Mouse (Mus musculus) C2C12 (cell line): ENCODE results near the gene Rnf5. TPM values are rescaled to one million over a fixed set of nuclear protein-coding genes. Genes with fewer than 3 reads are reported as not detected.

Experiments
- H3K27me3 ChIP-seq: one replicate; pipeline ENCODE4 v1.6.1; 2011; ENCODE audit not compliant: control insufficient read depth, insufficient read depth, insufficient read length
- H3K36me3 ChIP-seq: one replicate; pipeline ENCODE4 v1.6.1; 2011; ENCODE audit not compliant: control insufficient read depth, insufficient read depth
- H3K4me3 ChIP-seq: one replicate; pipeline ENCODE4 v1.5.1; 2011; ENCODE audit warnings: mild to moderate bottlenecking, control low read depth; ENCODE audit not compliant: poor library complexity, insufficient read depth, severe bottlenecking
- H3K79me2 ChIP-seq: one replicate; pipeline ENCODE4 v1.6.1; 2011; ENCODE audit not compliant: control insufficient read depth, insufficient read depth
- H3K79me3 ChIP-seq: one replicate; pipeline ENCODE4 v1.6.1; 2011; ENCODE audit warnings: low read depth, control low read depth
- H3ac ChIP-seq: one replicate; pipeline ENCODE3; 2011; ENCODE audit warnings: low read depth; ENCODE audit not compliant: control insufficient read depth, insufficient read length
- CEBPB ChIP-seq: IDR thresholded peaks from one replicate; pipeline ENCODE4 v1.6.1; 2011; ENCODE audit warnings: low read depth, mild to moderate bottlenecking, control low read depth, moderate library complexity
- CTCF ChIP-seq: IDR thresholded peaks from one replicate; pipeline ENCODE4 v1.5.1; 2011; ENCODE audit not compliant: control insufficient read depth, insufficient read depth, insufficient read length
- FOSL1 ChIP-seq: IDR thresholded peaks from one replicate; pipeline ENCODE4 v1.8.0; 2011; ENCODE audit warnings: mild to moderate bottlenecking, low read length; ENCODE audit not compliant: poor library complexity, insufficient read depth, severe bottlenecking
- MAX ChIP-seq: IDR thresholded peaks from one replicate; pipeline ENCODE4 v1.6.1; 2011; ENCODE audit warnings: mild to moderate bottlenecking, control low read depth
- MYOD1 ChIP-seq: IDR thresholded peaks from one replicate; pipeline ENCODE4 v1.6.1; 2011; ENCODE audit warnings: low read depth; ENCODE audit not compliant: control insufficient read depth, insufficient read length
- MYOG ChIP-seq: IDR thresholded peaks from one replicate; pipeline ENCODE4 v1.6.1; 2011; ENCODE audit not compliant: control insufficient read depth, insufficient read length; ENCODE audit errors: extremely low read depth
- USF1 ChIP-seq: IDR thresholded peaks from one replicate; pipeline ENCODE4 v1.6.1; 2011; ENCODE audit warnings: low read depth, mild to moderate bottlenecking, control low read depth, moderate library complexity
- polyA plus RNA-seq: library from polyadenylated mRNA; unstranded; fragments of >200 nt; fragmentation: generic; extraction: Trizol; gene quantifications from one replicate; pipeline ENCODE4 v1.2.1, GENCODE M21; 2012; ENCODE audit warnings: missing spikeins

The Rnf5 gene
- polyA plus RNA-seq, 1 experiment, result 37.1 TPM

DNA sequence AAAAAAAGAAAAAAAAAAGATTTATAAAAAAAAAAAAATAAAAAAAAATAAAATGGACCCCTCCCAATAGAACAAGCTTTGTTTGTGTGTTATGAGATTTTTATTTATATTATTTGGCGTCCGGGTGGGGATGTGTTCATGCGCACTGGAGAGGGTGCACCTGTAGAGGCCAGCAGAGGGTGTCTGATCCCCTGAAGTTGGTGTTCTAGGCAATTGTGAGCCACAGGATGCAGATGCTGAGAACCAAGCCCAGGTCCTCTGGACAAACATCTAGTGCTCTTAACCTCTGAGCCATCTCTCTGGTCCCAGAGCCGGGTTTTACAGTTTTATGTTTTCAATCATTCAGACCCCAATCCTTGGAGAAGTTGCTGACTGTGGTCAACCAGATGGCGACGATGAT lies 43.1 kb downstream of the Rnf5 start:
- H3K36me3 ChIP-seq, result no peaks in the 10 kb centered on the region
- H3K27me3 ChIP-seq, result peaks cover 48% of the 10 kb centered on the region
- no peak overlapping the region for H3ac ChIP-seq
- H3K79me3 ChIP-seq, result no peaks in the 10 kb centered on the region
- H3K4me3 ChIP-seq, result no peak overlapping the region
- no peaks in the 10 kb centered on the region for H3K79me2 ChIP-seq
- no peak for TF ChIP-seq FOSL1
- no peak for TF ChIP-seq MAX
- TF ChIP-seq CEBPB, result no peak
- no peak for TF ChIP-seq MYOD1
- no peak for TF ChIP-seq USF1
- no peak for TF ChIP-seq CTCF
- no peak for TF ChIP-seq MYOG

- no peaks in the 10 kb centered on the region for H3K79me2 ChIP-seq
- H3K4me3 ChIP-seq, result no peak overlapping the region
- H3K36me3 ChIP-seq, result no peaks in the 10 kb centered on the region
- H3K79me3 ChIP-seq, result no peaks in the 10 kb centered on the region
- TF ChIP-seq MYOD1, result no peak
- no peak for TF ChIP-seq USF1
- H3K27me3 ChIP-seq, result peaks cover 42% of the 10 kb centered on the region
- H3ac ChIP-seq, result no peak overlapping the region
Observed at GRCm38 (mm10) chr17:34559895-34560294, 43.6 kb downstream of the Rnf5 start.

- Histone ChIP-seq H3K79me3 (no peaks in the 10 kb centered on the region), H3ac (no peak overlapping the region), H3K79me2 (no peaks in the 10 kb centered on the region), H3K36me3 (no peaks in the 10 kb centered on the region), H3K27me3 (peaks cover 34% of the 10 kb centered on the region), H3K4me3 (no peak overlapping the region)
- TF ChIP-seq FOSL1, result no peak
- TF ChIP-seq MYOD1, result no peak
- no peak for TF ChIP-seq CTCF
- no peak for TF ChIP-seq USF1
- no peak for TF ChIP-seq MAX
- TF ChIP-seq CEBPB, result no peak
- TF ChIP-seq MYOG, result no peak
Observed at GRCm38 (mm10) chr17:34559116-34559515, 44.4 kb downstream of the Rnf5 start.

- TF ChIP-seq MYOD1, result no peak
- TF ChIP-seq MYOG, result no peak
- TF ChIP-seq MAX, result no peak
- no peak for TF ChIP-seq USF1
- no peak overlapping the region for H3ac ChIP-seq
- no peaks in the 10 kb centered on the region for H3K79me2 ChIP-seq
- no peaks in the 10 kb centered on the region for H3K36me3 ChIP-seq
- peaks cover 27% of the 10 kb centered on the region for H3K27me3 ChIP-seq
- H3K4me3 ChIP-seq, result no peak overlapping the region
- H3K79me3 ChIP-seq, result no peaks in the 10 kb centered on the region
Observed at GRCm38 (mm10) chr17:34557411-34557810, 46.1 kb downstream of the Rnf5 start.

DNA sequence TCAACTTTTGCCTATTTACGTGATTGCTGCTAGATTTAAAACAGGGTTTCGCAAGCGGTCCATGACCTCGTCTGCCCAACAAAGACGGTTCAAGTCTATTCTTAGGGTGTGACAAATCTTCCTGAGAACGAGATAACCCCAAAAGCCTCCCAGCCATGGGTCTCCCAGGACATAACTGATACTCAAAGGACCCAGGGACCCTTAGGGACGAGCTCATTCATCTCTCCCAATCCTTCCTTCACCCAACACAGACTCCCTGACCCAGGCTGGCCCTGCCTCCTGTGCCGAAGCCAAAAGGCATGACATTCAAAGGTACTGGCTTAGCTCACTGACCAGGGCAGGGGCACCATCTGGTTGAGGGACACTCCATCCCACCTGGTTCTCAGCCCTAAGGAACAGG lies 47.1 kb downstream of the Rnf5 start:
- Histone ChIP-seq H3K27me3 (peaks cover 27% of the 10 kb centered on the region), H3K79me3 (no peaks in the 10 kb centered on the region), H3ac (no peak overlapping the region), H3K36me3 (no peaks in the 10 kb centered on the region), H3K79me2 (no peaks in the 10 kb centered on the region), H3K4me3 (no peak overlapping the region)
- TF ChIP-seq FOSL1, result no peak
- no peak for TF ChIP-seq USF1
- no peak for TF ChIP-seq MYOG
- TF ChIP-seq CEBPB, result no peak

- no peaks in the 10 kb centered on the region for H3K79me3 ChIP-seq
- H3K4me3 ChIP-seq, result no peak overlapping the region
- TF ChIP-seq FOSL1, result no peak
- peak; percentile 64 for TF ChIP-seq CTCF
- H3K27me3 ChIP-seq, result peaks cover 24% of the 10 kb centered on the region
- no peaks in the 10 kb centered on the region for H3K79me2 ChIP-seq
- no peak overlapping the region for H3ac ChIP-seq
- no peaks in the 10 kb centered on the region for H3K36me3 ChIP-seq
Observed at GRCm38 (mm10) chr17:34555483-34555882, 48.0 kb downstream of the Rnf5 start.

Other genes with a start within 250 kb of the Rnf5 start
- gene Btnl2, start 248.9 kb downstream of the Rnf5 start, polyA plus RNA-seq, result not detected
- not detected for gene Btnl1, start 226.6 kb downstream of the Rnf5 start, polyA plus RNA-seq
- gene BC051142, start 204.9 kb downstream of the Rnf5 start, polyA plus RNA-seq, result not detected
- not detected for gene Btnl4, start 126.4 kb downstream of the Rnf5 start, polyA plus RNA-seq
- not detected for gene Btnl6, start 86.3 kb downstream of the Rnf5 start, polyA plus RNA-seq
- gene Notch4, start 39.4 kb downstream of the Rnf5 start, polyA plus RNA-seq, result 0.51 TPM
- gene Gpsm3, start 13.9 kb downstream of the Rnf5 start, polyA plus RNA-seq, result 1.2 TPM
- gene Pbx2, start 12.4 kb downstream of the Rnf5 start, polyA plus RNA-seq, result 18.1 TPM
- 0.30 TPM for gene Ager, start 5.8 kb downstream of the Rnf5 start, polyA plus RNA-seq
- 73.9 TPM for gene Agpat1, start 572 bp upstream of the Rnf5 start, polyA plus RNA-seq
- 0.22 TPM for gene Egfl8, start 12.3 kb upstream of the Rnf5 start, polyA plus RNA-seq
- 12.7 TPM for gene Ppt2, start 24.8 kb upstream of the Rnf5 start, polyA plus RNA-seq
- not detected for gene Prrt1, start 25.8 kb upstream of the Rnf5 start, polyA plus RNA-seq
- gene Fkbpl, start 41.1 kb upstream of the Rnf5 start, polyA plus RNA-seq, result 9.9 TPM
- 38.3 TPM for gene Atf6b, start 43.5 kb upstream of the Rnf5 start, polyA plus RNA-seq
- 0.02 TPM for gene Tnxb, start 66.8 kb upstream of the Rnf5 start, polyA plus RNA-seq
- not detected for gene C4b, start 140.2 kb upstream of the Rnf5 start, polyA plus RNA-seq
- gene Cyp21a1, start 200.9 kb upstream of the Rnf5 start, polyA plus RNA-seq, result not detected
- 35.9 TPM for gene Stk19, start 233.3 kb upstream of the Rnf5 start, polyA plus RNA-seq
- gene Dxo, start 233.3 kb upstream of the Rnf5 start, polyA plus RNA-seq, result 27.2 TPM
- gene Skiv2l, start 246.5 kb upstream of the Rnf5 start, polyA plus RNA-seq, result 28.1 TPM
- gene Nelfe, start 246.7 kb upstream of the Rnf5 start, polyA plus RNA-seq, result 75.1 TPM